Mouse (Mus musculus) hindbrain, embryonic 12.5 days (tissue): ENCODE data around the gene Ptpn11. TPM values are rescaled to one million over a fixed set of nuclear protein-coding genes. Genes with fewer than 3 reads are reported as not detected.

Experiments
- ATAC-seq: fragments of 200-750 bp; cut with Nextera tagmentation; 2 replicates; pipeline ENCODE4 v1.8.0; 2017; ENCODE audit warnings: moderate TSS enrichment; ENCODE audit not compliant: low FRiP score
- H3K27ac ChIP-seq: fragments of 300-500 bp; sonication (generic); 2 replicates; pipeline ENCODE4 v1.5.1; 2016; ENCODE audit warnings: mild to moderate bottlenecking
- H3K27me3 ChIP-seq: fragments of 300-500 bp; sonication (generic); 2 replicates; pipeline ENCODE4 v1.6.1; 2016; ENCODE audit warnings: mild to moderate bottlenecking
- H3K36me3 ChIP-seq: fragments of 300-500 bp; sonication (generic); 2 replicates; pipeline ENCODE4 v1.6.1; 2016; ENCODE audit warnings: mild to moderate bottlenecking
- H3K4me1 ChIP-seq: fragments of 300-500 bp; sonication (generic); 2 replicates; pipeline ENCODE4 v1.6.1; 2016
- H3K4me2 ChIP-seq: fragments of 300-500 bp; sonication (generic); replicated peaks from 2 replicates; pipeline ENCODE4 v1.6.1; 2016; ENCODE audit warnings: mild to moderate bottlenecking
- H3K4me3 ChIP-seq: fragments of 300-500 bp; sonication (generic); 2 replicates; pipeline ENCODE4 v1.5.1; 2016; ENCODE audit warnings: mild to moderate bottlenecking
- H3K9ac ChIP-seq: fragments of 300-500 bp; sonication (generic); 2 replicates; pipeline ENCODE4 v1.6.1; 2016; ENCODE audit warnings: mild to moderate bottlenecking, moderate library complexity
- H3K9me3 ChIP-seq: fragments of 300-500 bp; sonication (generic); replicated peaks from 2 replicates; pipeline ENCODE4 v1.6.1; 2016; ENCODE audit warnings: mild to moderate bottlenecking
- WGBS: fragments of 180-500 bp; shearing (Covaris S2); methylation state at CpG from one replicate; pipeline ENCODE4 v1.1.7; 2016; 5-methylcytosine and 5-hydroxymethylcytosine counted together
- polyA plus RNA-seq: library from polyadenylated mRNA; unstranded; fragments of >200 nt; fragmentation: Nextera tagmentation; extraction: Ambion mirVana; gene quantifications from 2 replicates; pipeline ENCODE4 v1.2.1, GENCODE M21; 2016

Ptpn11 gene
- polyA plus RNA-seq, 1 experiment from 2014 or later, result 22.7 TPM

- no peaks in the 10 kb centered on the region for H3K9me3 ChIP-seq
- peak overlapping the region; percentile 92 for H3K4me3 ChIP-seq
- H3K9ac ChIP-seq, result peak overlapping the region; percentile 95
- peak overlapping the region; percentile 85 for H3K4me2 ChIP-seq
- H3K27me3 ChIP-seq, result no peaks in the 10 kb centered on the region
- peak overlapping the region; percentile 80 for H3K27ac ChIP-seq
- H3K36me3 ChIP-seq, result no peaks in the 10 kb centered on the region
- 31% methylated on average over 21 of the region's 21 CpGs for WGBS
- H3K4me1 ChIP-seq, result peaks cover 46% of the 10 kb centered on the region
- no peak for ATAC-seq
Observed at GRCm38 (mm10) chr5:121190210-121190835, 874 bp downstream of the Ptpn11 start.

- Histone ChIP-seq H3K4me2 (0 out of 2 replicates have a peak overlapping the region, but pooled peaks have one; percentile 6), H3K4me3 (no peak overlapping the region), H3K4me1 (peaks cover 57% of the 10 kb centered on the region), H3K9me3 (no peaks in the 10 kb centered on the region), H3K36me3 (no peaks in the 10 kb centered on the region), H3K9ac (peak overlapping the region; percentile 49), H3K27me3 (no peaks in the 10 kb centered on the region), H3K27ac (no peak overlapping the region; the same call in 1 of the 2 replicates)
- WGBS, result 76% methylated on average over 9 of the region's 9 CpGs
- ATAC-seq, result no peak
Observed at GRCm38 (mm10) chr5:121189182-121189581, 2.0 kb downstream of the Ptpn11 start.

- 96% methylated on average over 9 of the region's 9 CpGs for WGBS
- Histone ChIP-seq H3K27me3 (no peaks in the 10 kb centered on the region), H3K9me3 (no peaks in the 10 kb centered on the region), H3K4me1 (peaks cover 64% of the 10 kb centered on the region), H3K27ac (no peak overlapping the region), H3K9ac (no peak overlapping the region), H3K4me3 (no peak overlapping the region), H3K36me3 (no peaks in the 10 kb centered on the region), H3K4me2 (no peak overlapping the region)
- ATAC-seq, result no peak
Observed at GRCm38 (mm10) chr5:121188265-121188664, 2.9 kb downstream of the Ptpn11 start.

- no peaks in the 10 kb centered on the region for H3K27me3 ChIP-seq
- no peak for ATAC-seq
- peak overlapping the region; percentile 27; the same call in 1 of the 2 replicates for H3K9ac ChIP-seq
- H3K4me1 ChIP-seq, result peaks cover 64% of the 10 kb centered on the region
- H3K4me2 ChIP-seq, result no peak overlapping the region; the same call in 1 of the 2 replicates
- H3K9me3 ChIP-seq, result no peaks in the 10 kb centered on the region
- 76% methylated on average over 8 of the region's 8 CpGs for whole genome bisulfite sequencing
- no peak overlapping the region for H3K4me3 ChIP-seq
- H3K36me3 ChIP-seq, result no peaks in the 10 kb centered on the region
- no peak overlapping the region; the same call in 1 of the 2 replicates for H3K27ac ChIP-seq
Observed at GRCm38 (mm10) chr5:121187580-121188001, 3.6 kb downstream of the Ptpn11 start.

- Histone ChIP-seq H3K27ac (no peak overlapping the region), H3K4me1 (peaks cover 58% of the 10 kb centered on the region), H3K27me3 (no peaks in the 10 kb centered on the region), H3K4me3 (no peak overlapping the region), H3K9me3 (no peaks in the 10 kb centered on the region), H3K9ac (0 out of 2 replicates have a peak overlapping the region, but pooled peaks have one; percentile 20), H3K36me3 (no peaks in the 10 kb centered on the region), H3K4me2 (no peak overlapping the region)
- no peak for ATAC-seq
- 62% methylated on average over 11 of the region's 11 CpGs for WGBS
Observed at GRCm38 (mm10) chr5:121184945-121185551, 6.1 kb downstream of the Ptpn11 start.

- H3K4me2 ChIP-seq, result no peak overlapping the region
- peaks cover 60% of the 10 kb centered on the region for H3K4me1 ChIP-seq
- no peaks in the 10 kb centered on the region for H3K36me3 ChIP-seq
- no peak overlapping the region for H3K4me3 ChIP-seq
- H3K9ac ChIP-seq, result no peak overlapping the region
- H3K27me3 ChIP-seq, result no peaks in the 10 kb centered on the region
- 90% methylated on average over 2 of the region's 2 CpGs for WGBS
- H3K9me3 ChIP-seq, result no peaks in the 10 kb centered on the region
- H3K27ac ChIP-seq, result no peak overlapping the region
- no peak for ATAC-seq
Observed at GRCm38 (mm10) chr5:121184375-121184774, 6.8 kb downstream of the Ptpn11 start.

GRCm38 (mm10) chr5:121183269-121183668 is 7.9 kb downstream of the Ptpn11 start:
- Histone ChIP-seq H3K27ac (no peak overlapping the region), H3K4me3 (no peak overlapping the region), H3K9me3 (no peaks in the 10 kb centered on the region), H3K4me1 (peaks cover 58% of the 10 kb centered on the region), H3K4me2 (no peak overlapping the region), H3K36me3 (no peaks in the 10 kb centered on the region), H3K9ac (no peak overlapping the region), H3K27me3 (no peaks in the 10 kb centered on the region)
- no peak for ATAC-seq
- WGBS, result 81% methylated on average over 9 of the region's 9 CpGs

GRCm38 (mm10) chr5:121179077-121179857 is 11.9 kb downstream of the Ptpn11 start:
- WGBS, result 67% methylated on average over 9 of the region's 9 CpGs
- H3K4me1 ChIP-seq, result peaks cover 22% of the 10 kb centered on the region
- H3K4me3 ChIP-seq, result no peak overlapping the region
- H3K36me3 ChIP-seq, result no peaks in the 10 kb centered on the region
- H3K27me3 ChIP-seq, result no peaks in the 10 kb centered on the region
- no peak overlapping the region for H3K9ac ChIP-seq
- H3K9me3 ChIP-seq, result no peaks in the 10 kb centered on the region
- no peak overlapping the region for H3K27ac ChIP-seq
- ATAC-seq, result no peak
- H3K4me2 ChIP-seq, result no peak overlapping the region

- no peak for ATAC-seq
- Histone ChIP-seq H3K36me3 (peaks cover 21% of the 10 kb centered on the region), H3K4me1 (no peaks in the 10 kb centered on the region), H3K9ac (no peak overlapping the region), H3K27me3 (no peaks in the 10 kb centered on the region), H3K27ac (no peak overlapping the region), H3K4me3 (no peak overlapping the region), H3K4me2 (no peak overlapping the region), H3K9me3 (no peaks in the 10 kb centered on the region)
- WGBS, result 91% methylated on average over 4 of the region's 4 CpGs
Observed at GRCm38 (mm10) chr5:121172835-121173234, 18.4 kb downstream of the Ptpn11 start.

DNA sequence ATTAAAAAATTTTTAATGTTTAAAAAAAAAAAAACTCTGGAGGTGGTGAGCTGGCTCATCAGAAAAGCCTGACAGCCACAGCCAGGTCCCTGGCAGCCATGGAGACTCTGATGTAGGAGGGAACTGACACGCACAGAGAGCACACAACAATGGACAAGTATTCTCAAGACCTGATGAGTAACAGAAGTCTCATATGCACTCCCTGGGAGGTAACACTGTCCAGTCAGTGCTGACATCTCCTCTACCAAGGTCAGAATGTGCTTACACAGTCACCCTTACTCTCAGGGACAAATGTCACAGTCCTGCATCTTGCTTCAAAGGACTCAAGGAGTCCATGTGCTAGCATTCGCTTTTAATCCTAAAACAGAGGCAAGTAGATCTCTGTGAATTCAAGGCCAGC is 21.6 kb downstream of the Ptpn11 start:
- WGBS, result 92% methylated on average over 2 of the region's 2 CpGs
- no peak for ATAC-seq
- Histone ChIP-seq H3K9ac (no peak overlapping the region), H3K4me1 (no peaks in the 10 kb centered on the region), H3K9me3 (no peaks in the 10 kb centered on the region), H3K27ac (no peak overlapping the region), H3K4me3 (no peak overlapping the region), H3K36me3 (peaks cover 47% of the 10 kb centered on the region), H3K4me2 (no peak overlapping the region), H3K27me3 (no peaks in the 10 kb centered on the region)

DNA sequence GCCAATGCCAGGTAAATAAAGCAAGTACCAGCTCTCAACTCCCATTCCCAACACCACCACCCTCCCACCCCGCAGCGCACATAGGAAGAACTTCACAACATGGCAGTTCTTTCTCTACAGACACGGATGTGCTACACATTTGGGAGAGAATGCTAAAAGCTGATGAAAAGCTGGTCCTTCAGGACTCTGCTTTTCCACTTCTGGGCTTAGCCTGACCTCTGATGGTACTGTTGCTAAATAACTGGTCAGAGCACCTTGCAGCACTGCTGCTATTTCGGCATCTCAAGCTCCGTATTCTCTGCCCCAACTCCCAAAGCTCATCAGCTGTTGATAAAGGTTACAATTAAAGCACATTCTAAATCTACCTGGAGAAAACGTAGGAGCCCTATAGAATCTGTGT is 24.3 kb downstream of the Ptpn11 start:
- H3K9ac ChIP-seq, result no peak overlapping the region
- H3K27me3 ChIP-seq, result no peaks in the 10 kb centered on the region
- 92% methylated on average over 6 of the region's 6 CpGs for WGBS
- H3K27ac ChIP-seq, result no peak overlapping the region
- H3K36me3 ChIP-seq, result peaks cover 74% of the 10 kb centered on the region
- no peak for ATAC-seq
- H3K4me2 ChIP-seq, result no peak overlapping the region
- H3K9me3 ChIP-seq, result no peaks in the 10 kb centered on the region
- no peaks in the 10 kb centered on the region for H3K4me1 ChIP-seq
- no peak overlapping the region for H3K4me3 ChIP-seq

DNA sequence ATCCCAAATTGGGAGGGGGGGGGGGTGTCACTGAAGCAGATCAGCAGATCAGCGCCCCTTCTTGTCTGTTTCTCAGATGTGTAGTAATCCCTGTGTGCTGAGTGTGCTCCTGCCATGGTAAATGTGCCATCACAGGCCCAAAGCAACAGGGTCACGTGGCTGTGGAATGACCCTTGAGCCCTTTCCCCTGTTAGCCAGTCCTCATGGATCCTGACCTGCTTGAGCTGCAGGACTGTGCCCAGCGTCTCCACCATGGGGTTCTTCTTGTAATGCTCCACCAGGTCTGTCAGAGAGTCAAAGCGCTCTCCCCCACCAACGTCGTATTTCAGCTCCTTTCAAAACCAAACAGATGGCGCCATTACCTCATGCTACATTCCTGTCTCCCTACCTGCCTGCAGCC is 28.3 kb downstream of the Ptpn11 start:
- no peak for ATAC-seq
- no peak overlapping the region for H3K9ac ChIP-seq
- no peaks in the 10 kb centered on the region for H3K9me3 ChIP-seq
- H3K4me1 ChIP-seq, result no peaks in the 10 kb centered on the region; the same call in 1 of the 2 replicates
- WGBS, result 91% methylated on average over 7 of the region's 7 CpGs
- peaks cover 78% of the 10 kb centered on the region for H3K36me3 ChIP-seq
- H3K27ac ChIP-seq, result no peak overlapping the region
- H3K27me3 ChIP-seq, result no peaks in the 10 kb centered on the region
- H3K4me3 ChIP-seq, result no peak overlapping the region
- H3K4me2 ChIP-seq, result no peak overlapping the region
